Mouse (Mus musculus): Measurements from ENCODE around the gene Ntpcr. TPM values are rescaled to one million over a fixed set of nuclear protein-coding genes. Genes with fewer than 3 reads are reported as not detected.

Gene Ntpcr
- total RNA-seq, 1 experiment from 2014 or later, result 17.3 TPM

DNA sequence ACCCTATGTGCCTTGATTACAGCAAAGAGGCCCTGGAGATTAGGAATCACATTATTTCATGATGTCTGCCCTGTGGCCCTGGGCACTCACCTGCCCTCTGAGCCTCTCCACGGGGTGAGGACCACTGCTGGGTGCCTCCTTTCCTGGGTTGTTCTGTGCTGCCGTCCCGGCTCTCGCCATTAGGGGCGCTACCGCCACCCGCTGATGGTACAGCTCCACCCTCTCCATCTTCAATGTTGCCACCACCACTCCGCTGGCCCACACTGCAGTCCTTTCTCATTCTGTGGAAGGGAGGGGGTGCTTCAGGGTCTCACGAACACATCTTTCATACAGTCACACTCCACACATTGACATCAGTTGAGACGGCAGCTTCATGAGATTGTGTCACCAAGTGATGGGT is 29.3 kb downstream of the Ntpcr start:
- no peak for ATAC-seq (replicated peaks; ENCODE audit: insufficient number of reproducible peaks, low FRiP score, low TSS enrichment, poor library complexity, severe bottlenecking)

- no peak for ATAC-seq (replicated peaks; ENCODE audit: insufficient number of reproducible peaks, low FRiP score, low TSS enrichment, poor library complexity, severe bottlenecking)
These were observed 33.5 kb downstream of the Ntpcr start for GRCm38 (mm10) chr8:125763066-125763786.

- ATAC-seq (replicated peaks; ENCODE audit: insufficient number of reproducible peaks, low FRiP score, low TSS enrichment, poor library complexity, severe bottlenecking), result no peak
These were observed 38.3 kb downstream of the Ntpcr start for GRCm38 (mm10) chr8:125768079-125768478.

DNA sequence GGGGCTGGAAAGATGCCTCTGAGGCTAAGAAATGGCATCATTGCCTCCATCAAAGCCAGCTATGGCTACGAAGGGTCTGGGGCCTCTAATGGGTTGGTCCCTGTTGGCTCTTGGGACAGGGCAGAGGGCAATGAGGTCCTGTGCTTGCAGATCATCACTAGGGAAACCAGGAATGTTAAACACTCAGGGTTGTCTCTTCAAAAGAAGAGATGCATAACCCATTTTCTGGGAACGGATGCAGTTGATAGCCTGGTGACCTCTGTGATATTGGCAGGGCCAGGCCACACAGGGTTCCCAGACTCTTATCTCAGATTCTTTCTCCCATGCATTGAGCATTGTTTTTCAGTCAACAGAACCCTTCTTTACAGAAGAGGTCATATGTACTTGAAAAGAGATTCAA is 42.5 kb downstream of the Ntpcr start:
- ATAC-seq (replicated peaks; ENCODE audit: insufficient number of reproducible peaks, low FRiP score, low TSS enrichment, poor library complexity, severe bottlenecking), result no peak

DNA sequence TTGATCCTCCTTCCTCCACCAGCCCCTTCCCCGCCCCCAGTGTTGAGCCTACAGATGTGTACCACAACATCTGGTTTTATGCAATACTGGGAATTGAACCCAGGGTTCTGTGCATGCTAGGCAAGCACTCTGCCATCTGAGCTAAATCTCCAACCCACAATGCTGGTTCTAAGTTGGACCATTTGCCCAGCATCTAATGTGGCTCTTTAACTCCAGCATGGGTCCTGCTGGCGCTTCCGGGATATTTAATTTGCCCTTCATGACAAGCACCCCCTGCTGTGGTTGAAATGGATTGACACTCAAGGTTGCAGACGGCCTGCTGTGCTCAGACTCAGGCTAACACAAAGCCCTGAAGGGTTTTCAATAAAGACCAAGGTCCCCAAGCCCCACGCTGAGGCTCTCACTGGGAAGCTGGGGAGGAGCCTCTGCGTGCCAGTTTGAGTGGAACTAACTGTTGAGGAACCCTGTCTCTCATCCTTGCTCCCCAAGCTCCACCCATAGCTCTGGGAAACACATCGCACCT is 43.6 kb downstream of the Ntpcr start:
- ATAC-seq (replicated peaks; ENCODE audit: insufficient number of reproducible peaks, low FRiP score, low TSS enrichment, poor library complexity, severe bottlenecking), result no peak

DNA sequence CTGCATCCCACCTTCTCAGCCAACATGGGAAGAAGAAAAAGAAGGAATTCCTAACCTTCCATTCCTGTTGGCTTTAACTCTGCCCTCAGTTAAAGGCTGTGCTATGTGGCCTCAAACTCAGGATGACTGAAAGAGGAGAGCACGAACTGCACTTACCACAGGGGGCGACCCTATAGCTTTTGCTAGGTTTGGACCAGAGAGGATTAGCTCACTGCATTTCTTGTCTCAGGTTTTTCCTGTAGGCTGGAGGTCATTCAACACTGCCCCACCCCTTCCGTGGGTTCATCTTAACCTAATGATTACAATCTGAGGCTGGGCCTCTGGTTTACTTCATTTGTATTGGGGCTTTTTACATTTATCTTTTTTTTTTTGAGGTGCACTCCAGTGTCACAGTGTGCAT is 45.3 kb downstream of the Ntpcr start:
- no peak for ATAC-seq (replicated peaks; ENCODE audit: insufficient number of reproducible peaks, low FRiP score, low TSS enrichment, poor library complexity, severe bottlenecking)

- no peak for ATAC-seq (replicated peaks; ENCODE audit: insufficient number of reproducible peaks, low FRiP score, low TSS enrichment, poor library complexity, severe bottlenecking)
These were observed 46.6 kb downstream of the Ntpcr start for GRCm38 (mm10) chr8:125776314-125776713.

DNA sequence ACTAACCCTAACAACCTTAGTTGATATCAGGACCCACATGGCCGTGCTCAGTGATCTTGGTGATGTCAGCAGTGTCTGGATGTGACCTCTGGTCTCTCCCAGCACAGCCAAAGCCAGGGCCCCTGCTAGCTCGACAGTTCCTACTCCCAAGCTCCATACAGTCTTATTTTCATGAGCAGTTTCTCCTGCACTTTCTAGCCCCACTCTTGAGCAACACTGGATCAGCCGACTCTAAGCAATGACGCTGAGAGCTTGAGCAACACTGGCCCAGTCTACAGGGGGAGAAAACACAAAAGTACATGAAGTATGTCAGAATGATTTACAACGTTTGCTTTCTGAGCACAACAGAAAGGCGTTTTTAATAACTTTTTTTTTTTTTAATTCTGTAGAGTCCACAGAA is 47.0 kb downstream of the Ntpcr start:
- no peak for ATAC-seq (replicated peaks; ENCODE audit: insufficient number of reproducible peaks, low FRiP score, low TSS enrichment, poor library complexity, severe bottlenecking)

DNA sequence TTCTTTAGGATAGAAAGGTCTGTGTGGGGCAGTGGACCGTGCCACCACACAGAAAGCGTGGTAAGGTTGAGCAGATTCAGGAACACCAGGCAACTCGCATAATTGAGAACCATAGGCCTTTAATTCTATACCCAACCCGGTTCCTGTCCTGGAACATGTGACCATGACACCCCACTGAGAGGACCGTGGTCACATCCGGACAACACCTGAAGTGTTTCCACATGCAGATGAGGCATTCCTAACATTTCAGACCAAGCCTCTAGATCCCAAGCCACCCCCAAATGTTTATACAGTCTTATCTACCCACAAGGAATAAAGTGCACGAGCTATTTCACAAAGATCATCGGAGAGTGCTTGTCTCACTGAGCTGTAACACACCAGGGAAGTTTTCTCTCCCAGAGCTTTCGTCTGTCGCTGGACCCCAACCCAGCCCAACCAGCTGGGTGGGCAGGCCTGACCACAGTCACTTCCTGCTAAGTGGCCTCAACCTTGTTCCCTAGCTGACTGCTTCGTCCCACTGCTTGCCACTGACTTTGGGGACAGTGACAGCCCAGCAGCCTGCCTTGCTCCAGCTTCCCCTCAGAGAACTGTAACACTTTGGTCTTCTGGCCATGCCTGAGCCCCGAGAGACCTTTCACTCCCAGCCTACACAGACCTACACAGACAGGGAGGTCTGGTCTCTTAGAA is 47.9 kb downstream of the Ntpcr start:
- ATAC-seq (replicated peaks; ENCODE audit: insufficient number of reproducible peaks, low FRiP score, low TSS enrichment, poor library complexity, severe bottlenecking), result no peak

- no peak for ATAC-seq (replicated peaks; ENCODE audit: insufficient number of reproducible peaks, low FRiP score, low TSS enrichment, poor library complexity, severe bottlenecking)
These were observed 49.2 kb downstream of the Ntpcr start for GRCm38 (mm10) chr8:125778919-125779318.

DNA sequence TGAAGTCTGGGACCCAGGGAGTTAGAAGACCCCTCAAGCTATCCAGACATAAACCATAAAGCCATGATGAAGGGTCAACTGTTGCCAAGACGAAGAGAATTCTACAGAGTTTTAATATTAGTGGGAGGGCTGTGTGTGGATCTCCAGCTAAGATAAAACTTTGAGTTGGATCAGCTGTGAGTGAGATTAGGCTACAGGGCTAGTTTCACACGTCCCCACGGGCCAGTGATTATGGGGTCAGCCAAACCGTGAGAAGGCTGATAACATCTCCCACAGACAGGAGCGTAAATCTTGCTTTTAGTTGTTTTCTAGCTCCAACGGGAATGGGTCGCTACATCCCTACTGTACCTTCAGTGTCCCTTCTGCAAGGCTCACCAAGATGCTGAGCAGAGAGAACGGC is 49.9 kb downstream of the Ntpcr start:
- ATAC-seq (replicated peaks; ENCODE audit: insufficient number of reproducible peaks, low FRiP score, low TSS enrichment, poor library complexity, severe bottlenecking), result no peak

DNA sequence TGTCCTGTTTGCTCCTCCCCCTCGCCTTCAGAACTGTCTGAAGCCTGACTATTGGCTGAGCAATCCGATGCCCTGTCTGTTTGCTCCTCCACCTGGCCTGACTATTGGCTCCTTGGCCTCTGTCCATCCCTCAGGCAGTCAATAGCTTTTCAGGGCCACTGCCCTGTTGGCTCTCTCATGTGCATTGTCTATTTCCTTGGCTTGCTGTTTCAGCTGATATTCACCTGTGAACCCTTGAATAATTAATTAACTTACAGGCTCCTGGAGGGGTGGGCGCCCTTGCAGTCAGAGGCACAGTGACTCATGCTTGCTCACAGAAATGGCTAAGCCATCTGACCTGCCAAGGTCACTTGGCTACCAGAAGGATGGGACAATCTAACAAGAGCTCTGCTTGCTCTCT is 52.4 kb downstream of the Ntpcr start:
- ATAC-seq (replicated peaks; ENCODE audit: insufficient number of reproducible peaks, low FRiP score, low TSS enrichment, poor library complexity, severe bottlenecking), result no peak

GRCm38 (mm10) chr8:125786886-125787285 is 57.1 kb downstream of the Ntpcr start:
- ATAC-seq (replicated peaks; ENCODE audit: insufficient number of reproducible peaks, low FRiP score, low TSS enrichment, poor library complexity, severe bottlenecking), result no peak

- no peak for ATAC-seq (replicated peaks; ENCODE audit: insufficient number of reproducible peaks, low FRiP score, low TSS enrichment, poor library complexity, severe bottlenecking)
These were observed 63.2 kb downstream of the Ntpcr start for GRCm38 (mm10) chr8:125792816-125793455.

DNA sequence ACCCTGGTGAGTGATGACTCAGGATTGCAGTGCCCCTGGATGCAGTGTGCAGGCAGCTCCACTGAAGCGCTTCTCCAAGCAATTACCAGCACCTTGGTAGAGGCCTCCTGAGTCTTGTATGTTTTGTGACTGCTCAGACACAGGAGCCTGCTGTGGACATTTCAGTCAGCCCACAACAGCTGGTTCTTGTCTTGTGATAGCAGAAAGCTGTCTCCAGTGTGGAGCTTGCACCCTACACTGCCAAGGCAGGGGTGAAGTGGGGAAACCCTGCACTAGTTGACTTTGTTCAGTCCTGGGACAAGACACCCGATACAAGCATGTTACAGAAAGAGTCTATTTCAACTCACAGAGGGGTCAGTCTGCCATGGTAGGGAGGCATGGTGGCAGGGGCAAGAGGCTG is 65.6 kb downstream of the Ntpcr start:
- ATAC-seq (replicated peaks; ENCODE audit: insufficient number of reproducible peaks, low FRiP score, low TSS enrichment, poor library complexity, severe bottlenecking), result no peak

DNA sequence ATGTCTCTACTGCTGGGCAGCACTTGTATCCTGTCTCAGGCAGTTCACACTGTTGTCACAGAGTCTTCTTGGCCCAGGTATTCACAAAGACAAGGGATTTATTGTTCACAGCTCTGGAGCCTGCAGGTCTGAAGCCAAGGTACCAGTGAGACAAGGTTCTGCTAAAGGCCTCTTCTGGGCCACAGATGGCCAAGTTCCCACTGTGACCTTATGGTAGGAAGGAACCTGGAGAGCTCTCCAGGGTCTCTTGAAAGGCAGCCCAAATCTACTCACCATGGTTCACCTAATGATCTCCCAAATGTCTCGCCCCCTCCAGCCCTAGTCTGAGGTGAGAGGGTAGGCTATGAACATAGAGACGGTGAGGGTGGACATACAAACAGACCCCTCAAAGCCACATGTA is 67.2 kb downstream of the Ntpcr start:
- no peak for ATAC-seq (replicated peaks; ENCODE audit: insufficient number of reproducible peaks, low FRiP score, low TSS enrichment, poor library complexity, severe bottlenecking)
